Mouse (Mus musculus) MEL (cell line): Measurements from ENCODE around the gene D430042O09Rik.

Experiments
- CTCF ChIP-seq, 3 experiments: IDR thresholded peaks in 2 of 3; conservative IDR thresholded peaks in 1 of 3; 2 replicates each; pipeline ENCODE4 v1.5.1; 2011 to 2012; ENCODE audit warnings: low read length in 3 of 3, low read depth in 2 of 3, mild to moderate bottlenecking in 2 of 3, improper control_type of control experiment in 1 of 3, inconsistent platforms in 1 of 3, mixed read lengths in 1 of 3, moderate library complexity in 1 of 3; ENCODE audit not compliant: control insufficient read depth in 1 of 3, insufficient read depth in 1 of 3, poor library complexity in 1 of 3, severe bottlenecking in 1 of 3
- E2F4 ChIP-seq: IDR thresholded peaks from 2 replicates; pipeline ENCODE4 v1.6.1; 2011; ENCODE audit warnings: low read depth, low read length, improper control_type of control experiment, borderline replicate concordance
- ETS1 ChIP-seq: IDR thresholded peaks from 2 replicates; pipeline ENCODE4 v1.6.1; 2012; ENCODE audit warnings: low read depth, mild to moderate bottlenecking, inconsistent platforms, low read length, improper control_type of control experiment, moderate library complexity
- POLR2A ChIP-seq, 2 experiments: IDR thresholded peaks; 2 replicates each; pipeline ENCODE4 v1.6.1; 2011 to 2012; ENCODE audit warnings: low read length in 2 of 2, mild to moderate bottlenecking in 2 of 2, control low read depth in 1 of 2, improper control_type of control experiment in 1 of 2, low read depth in 1 of 2, moderate library complexity in 1 of 2; ENCODE audit not compliant: control insufficient read depth in 1 of 2, insufficient read depth in 1 of 2, poor library complexity in 1 of 2
- POLR2AphosphoS5 ChIP-seq: IDR thresholded peaks from 2 replicates; pipeline ENCODE4 v1.6.1; 2012; ENCODE audit warnings: low read depth, borderline replicate concordance, mild to moderate bottlenecking, inconsistent platforms, low read length, moderate library complexity, mixed read lengths

DNA sequence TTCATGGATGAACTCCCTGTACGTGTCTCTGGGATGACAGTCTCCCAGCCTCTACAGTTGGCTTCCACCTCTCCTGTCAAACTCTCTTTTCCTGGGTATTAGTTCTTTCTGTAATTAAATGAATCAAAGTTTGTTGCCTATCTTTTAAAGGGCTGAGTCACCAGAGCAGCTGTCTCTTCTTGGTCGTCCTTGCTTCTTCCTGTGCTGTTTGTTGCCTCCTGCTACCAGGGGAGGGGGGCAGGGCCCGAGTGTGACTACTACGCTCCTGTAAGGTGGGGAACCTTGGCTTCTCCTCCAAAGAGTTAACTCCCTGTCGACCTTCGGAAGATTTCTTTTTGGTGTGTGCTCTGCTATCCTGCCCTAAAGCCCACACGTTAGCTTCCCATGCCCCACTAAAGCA is 79.4 kb downstream of the D430042O09Rik start:
- TF ChIP-seq ETS1: no peak
- no peak for TF ChIP-seq CTCF (IDR thresholded peaks at IDR 0.05 in 2 of 3, conservative IDR thresholded peaks at IDR 0.05 in 1 of 3; ENCODE audit: control insufficient read depth in 1 of 3, insufficient read depth in 1 of 3, low read depth in 2 of 3, low read length in 3 of 3, poor library complexity in 1 of 3, severe bottlenecking in 1 of 3)
- no peak for TF ChIP-seq E2F4
- TF ChIP-seq POLR2A (IDR thresholded peaks at IDR 0.05; ENCODE audit: control insufficient read depth in 1 of 2, insufficient read depth in 1 of 2, low read depth in 1 of 2, low read length in 2 of 2, poor library complexity in 1 of 2): no peak
- TF ChIP-seq POLR2AphosphoS5: no peak
